Mouse (Mus musculus) embryonic facial prominence, embryonic 11.5 days (tissue): Measurements from ENCODE around the gene Tob1. TPM values are rescaled to one million over a fixed set of nuclear protein-coding genes. Genes with fewer than 3 reads are reported as not detected.

Experiments
- ATAC-seq: fragments of 200-750 bp; cut with Nextera tagmentation; replicated peaks from 2 replicates; pipeline ENCODE4 v1.8.0; 2017; ENCODE audit warnings: low read depth; ENCODE audit not compliant: insufficient number of reproducible peaks, low FRiP score, low TSS enrichment
- DNase-seq: peaks from one replicate; pipeline ENCODE4 v3.0.0-alpha.2; 2015; ENCODE audit warnings: low spot score
- H3K27ac ChIP-seq: fragments of 300-500 bp; sonication (generic); replicated peaks from 2 replicates; pipeline ENCODE4 v1.5.1; 2014; ENCODE audit warnings: mild to moderate bottlenecking, low read depth, low read length, control low read depth
- H3K27me3 ChIP-seq: fragments of 300-500 bp; sonication (generic); 2 replicates; pipeline ENCODE4 v1.6.1; 2014; ENCODE audit warnings: mild to moderate bottlenecking, low read length, moderate library complexity, mixed read lengths; ENCODE audit not compliant: control insufficient read depth, insufficient read depth
- H3K36me3 ChIP-seq: fragments of 300-500 bp; sonication (generic); replicated peaks from 2 replicates; pipeline ENCODE4 v1.6.1; 2014; ENCODE audit warnings: low read depth, mild to moderate bottlenecking, low read length, moderate library complexity, mixed read lengths; ENCODE audit not compliant: control insufficient read depth, insufficient read depth
- H3K4me1 ChIP-seq: fragments of 300-500 bp; sonication (generic); 2 replicates; pipeline ENCODE4 v1.6.1; 2014; ENCODE audit warnings: low read length, mixed read lengths; ENCODE audit not compliant: control insufficient read depth, insufficient read depth
- H3K4me2 ChIP-seq: fragments of 300-500 bp; sonication (generic); 2 replicates; pipeline ENCODE4 v1.6.1; 2014; ENCODE audit warnings: low read depth, mild to moderate bottlenecking, control low read depth, low read length, moderate library complexity
- H3K4me3 ChIP-seq: fragments of 300-500 bp; sonication (generic); 2 replicates; pipeline ENCODE4 v1.5.1; 2014; ENCODE audit warnings: low read depth, low read length, control low read depth
- H3K9ac ChIP-seq: fragments of 300-500 bp; sonication (generic); replicated peaks from 2 replicates; pipeline ENCODE4 v1.6.1; 2014; ENCODE audit warnings: mild to moderate bottlenecking, control low read depth, low read length
- H3K9me3 ChIP-seq: fragments of 300-500 bp; sonication (generic); replicated peaks from 2 replicates; pipeline ENCODE4 v1.6.1; 2016; ENCODE audit warnings: mild to moderate bottlenecking, low read length, inconsistent platforms, mixed read lengths; ENCODE audit not compliant: control insufficient read depth
- WGBS: fragments of 180-500 bp; shearing (Covaris S2); extraction: QIAGEN DNeasy Blood & Tissue Kit; methylation state at CpG from one replicate; pipeline ENCODE4 v1.1.7; 2014; 5-methylcytosine and 5-hydroxymethylcytosine counted together
- polyA plus RNA-seq: library from polyadenylated mRNA; unstranded; fragments of >200 nt; fragmentation: Nextera tagmentation; extraction: Ambion mirVana; gene quantifications from 2 replicates; pipeline ENCODE4 v1.2.1, GENCODE M21; 2014

Gene Tob1
- polyA plus RNA-seq, 1 experiment from 2014 or later: 32.8 TPM

GRCm38 (mm10) chr11:94234857-94235256, 23.6 kb downstream of the Tob1 start:
- DNase-seq: no peak
- no peak for ATAC-seq
- no peaks in the 10 kb centered on the region for H3K27me3 ChIP-seq
- no peak overlapping the region for H3K9ac ChIP-seq
- H3K4me3 ChIP-seq: no peak overlapping the region
- no peaks in the 10 kb centered on the region for H3K9me3 ChIP-seq
- no peaks in the 10 kb centered on the region; the same call in 1 of the 2 replicates for H3K4me1 ChIP-seq
- no peak overlapping the region for H3K27ac ChIP-seq
- 87% methylated on average over 8 of the region's 8 CpGs for WGBS
- H3K4me2 ChIP-seq: no peak overlapping the region
- H3K36me3 ChIP-seq: no peaks in the 10 kb centered on the region

- H3K36me3 ChIP-seq: no peaks in the 10 kb centered on the region
- WGBS: 15% methylated on average over 3 of the region's 3 CpGs
- H3K4me1 ChIP-seq: no peaks in the 10 kb centered on the region; the same call in 1 of the 2 replicates
- H3K27ac ChIP-seq: no peak overlapping the region
- DNase-seq (peak; percentile 90), ATAC-seq (peak; percentile 76)
- H3K9me3 ChIP-seq: no peaks in the 10 kb centered on the region
- H3K4me3 ChIP-seq: no peak overlapping the region
- H3K9ac ChIP-seq: peak overlapping the region; percentile 43
- H3K4me2 ChIP-seq: no peak overlapping the region
- H3K27me3 ChIP-seq: no peaks in the 10 kb centered on the region
Measured at GRCm38 (mm10) chr11:94236074-94236473, 24.8 kb downstream of the Tob1 start.

GRCm38 (mm10) chr11:94238786-94239185, 27.5 kb downstream of the Tob1 start:
- no peak overlapping the region for H3K27ac ChIP-seq

GRCm38 (mm10) chr11:94239706-94240105, 28.5 kb downstream of the Tob1 start:
- DNase-seq: no peak
- no peak for ATAC-seq
- Histone ChIP-seq H3K36me3 (no peaks in the 10 kb centered on the region), H3K4me1 (peaks cover 15% of the 10 kb centered on the region), H3K27me3 (no peaks in the 10 kb centered on the region), H3K9me3 (no peaks in the 10 kb centered on the region), H3K27ac (no peak overlapping the region), H3K4me2 (no peak overlapping the region), H3K9ac (peak overlapping the region; percentile 18; the same call in 1 of the 2 replicates), H3K4me3 (no peak overlapping the region)
- WGBS: 31% methylated on average over 9 of the region's 9 CpGs

More at GRCm38 (mm10) chr11:94238786-94239185, 27.5 kb downstream of the Tob1 start:
- H3K4me3 ChIP-seq: no peak overlapping the region
- H3K9me3 ChIP-seq: no peaks in the 10 kb centered on the region
- DNase-seq: no peak
- H3K36me3 ChIP-seq: no peaks in the 10 kb centered on the region
- ATAC-seq: no peak
- peaks cover 9% of the 10 kb centered on the region for H3K4me1 ChIP-seq
- no peak overlapping the region for H3K4me2 ChIP-seq
- WGBS: 89% methylated on average over 8 of the region's 8 CpGs
- no peaks in the 10 kb centered on the region for H3K27me3 ChIP-seq
- H3K9ac ChIP-seq: no peak overlapping the region

- H3K27me3 ChIP-seq: no peaks in the 10 kb centered on the region
- peak overlapping the region; percentile 39 for H3K4me2 ChIP-seq
- H3K9ac ChIP-seq: peak overlapping the region; percentile 29
- peaks cover 20% of the 10 kb centered on the region for H3K4me1 ChIP-seq
- ATAC-seq (peak; percentile 29; the same call in 1 of the 2 replicates), DNase-seq (peak; percentile 71)
- H3K9me3 ChIP-seq: no peaks in the 10 kb centered on the region
- H3K27ac ChIP-seq: peak overlapping the region; percentile 72
- 2% methylated on average over 29 of the region's 29 CpGs for WGBS
- peak overlapping the region; percentile 16 for H3K4me3 ChIP-seq
- no peaks in the 10 kb centered on the region for H3K36me3 ChIP-seq
Measured at GRCm38 (mm10) chr11:94242760-94243421, 31.6 kb downstream of the Tob1 start.

GRCm38 (mm10) chr11:94243422-94244180, 32.3 kb downstream of the Tob1 start:
- peak overlapping the region; percentile 39 for H3K4me2 ChIP-seq
- H3K27ac ChIP-seq: peak overlapping the region; percentile 72
- H3K9me3 ChIP-seq: no peaks in the 10 kb centered on the region
- WGBS: 24% methylated on average over 15 of the region's 15 CpGs
- no peaks in the 10 kb centered on the region for H3K27me3 ChIP-seq
- H3K4me1 ChIP-seq: peaks cover 20% of the 10 kb centered on the region
- peak overlapping the region; percentile 16 for H3K4me3 ChIP-seq
- DNase-seq (peak; percentile 42), ATAC-seq (no peak)
- H3K36me3 ChIP-seq: no peaks in the 10 kb centered on the region
- peak overlapping the region; percentile 29 for H3K9ac ChIP-seq

- Histone ChIP-seq H3K4me3 (no peak overlapping the region), H3K4me1 (peaks cover 20% of the 10 kb centered on the region), H3K27ac (no peak overlapping the region), H3K4me2 (no peak overlapping the region), H3K36me3 (no peaks in the 10 kb centered on the region), H3K9ac (no peak overlapping the region), H3K9me3 (no peaks in the 10 kb centered on the region), H3K27me3 (no peaks in the 10 kb centered on the region)
- ATAC-seq (no peak), DNase-seq (no peak)
- WGBS: 35% methylated on average over 9 of the region's 9 CpGs
Measured at GRCm38 (mm10) chr11:94244385-94244784, 33.1 kb downstream of the Tob1 start.
